Mouse (Mus musculus): ENCODE results near the gene Mroh2a. TPM values are rescaled to one million over a fixed set of nuclear protein-coding genes. Genes with fewer than 3 reads are reported as not detected.

The Mroh2a gene
- total RNA-seq, 1 experiment: 0.76 TPM

DNA sequence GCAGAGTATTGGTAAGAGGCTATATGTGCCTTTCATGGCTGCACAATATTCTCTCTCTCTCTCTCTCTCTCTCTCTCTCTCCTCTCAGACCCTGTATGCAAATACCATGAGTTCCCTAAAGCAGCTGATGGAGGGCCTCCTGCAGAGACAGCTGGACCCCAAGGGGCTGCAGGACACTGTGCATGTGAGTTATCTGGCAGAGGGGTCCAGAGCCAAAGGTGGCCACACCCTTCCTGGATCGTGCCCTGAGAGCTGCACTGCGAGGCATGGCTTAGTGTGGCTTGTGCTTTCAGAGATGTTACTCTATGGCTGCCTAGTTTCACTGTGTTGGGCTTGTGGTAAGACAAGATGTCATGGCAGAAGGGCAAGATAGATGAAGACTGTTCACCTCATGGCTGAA, 20.9 kb downstream of the Mroh2a start:
- H3K9me3 ChIP-seq (ENCODE audit: control insufficient read depth, insufficient read depth, low read depth, low read length): no peaks in the 10 kb centered on the region
- no peaks in the 10 kb centered on the region for H3K4me1 ChIP-seq (ENCODE audit: control insufficient read depth in 2 of 2, insufficient read depth in 2 of 2, low read length in 2 of 2, poor library complexity in 1 of 2)
- in situ Hi-C loops (cut with MboI; ENCODE audit: low sequenced_read_pairs in 2 of 2, unreplicated experiment in 2 of 2): no loop called here
- H3K36me3 ChIP-seq (ENCODE audit: control insufficient read depth, insufficient read depth, low read length, poor library complexity, severe bottlenecking): no peaks in the 10 kb centered on the region
- H3K9ac ChIP-seq (ENCODE audit: insufficient read depth, low read depth, low read length, poor library complexity, severe bottlenecking): no peak overlapping the region
- TF ChIP-seq CHD2 (IDR thresholded peaks at IDR 0.05; ENCODE audit: low read depth, low read length) (no peak), HCFC1 (IDR thresholded peaks at IDR 0.05; ENCODE audit: borderline replicate concordance, insufficient read depth, low read length) (no peak), ZC3H11A (IDR thresholded peaks at IDR 0.05; ENCODE audit: borderline replicate concordance, low read depth, low read length) (no peak), MAFK (IDR thresholded peaks at IDR 0.05; ENCODE audit: insufficient read depth, low read depth, low read length) (no peak), ZNF384 (IDR thresholded peaks at IDR 0.05; ENCODE audit: low read depth, low read length) (no peak)
- H3K27ac ChIP-seq (ENCODE audit: insufficient read depth, low read depth, low read length, poor library complexity, severe bottlenecking): no peak overlapping the region
- H3K4me3 ChIP-seq (ENCODE audit: insufficient read depth in 1 of 2, low read depth in 1 of 2, low read length in 2 of 2, poor library complexity in 1 of 2, severe bottlenecking in 1 of 2): no peak overlapping the region
- no peak for DNase-seq (ENCODE audit: low read depth, low spot score)

DNA sequence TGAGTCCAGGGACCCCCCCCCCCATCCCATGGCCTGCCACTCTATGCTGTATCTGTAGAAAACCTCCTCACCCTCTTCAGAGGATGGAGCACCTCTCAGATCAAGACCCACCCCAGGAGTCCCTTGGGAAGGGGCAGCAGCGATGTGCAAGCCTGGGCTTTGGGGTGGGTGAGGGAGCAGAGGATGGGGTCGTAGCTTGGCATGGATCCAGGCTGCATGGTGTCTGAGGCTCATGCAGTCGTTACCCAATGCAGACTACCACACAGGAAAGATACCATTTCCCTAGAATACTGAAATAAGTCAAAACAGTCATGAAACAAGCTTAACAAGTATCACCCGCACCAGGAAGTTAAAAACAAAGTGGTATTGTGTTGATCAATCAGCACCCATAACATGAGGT, 21.9 kb downstream of the Mroh2a start:
- no peaks in the 10 kb centered on the region for H3K4me1 ChIP-seq (ENCODE audit: control insufficient read depth in 2 of 2, insufficient read depth in 2 of 2, low read length in 2 of 2, poor library complexity in 1 of 2)
- H3K27ac ChIP-seq (ENCODE audit: insufficient read depth, low read depth, low read length, poor library complexity, severe bottlenecking): no peak overlapping the region
- H3K4me3 ChIP-seq (ENCODE audit: insufficient read depth in 1 of 2, low read depth in 1 of 2, low read length in 2 of 2, poor library complexity in 1 of 2, severe bottlenecking in 1 of 2): no peak overlapping the region
- H3K9me3 ChIP-seq (ENCODE audit: control insufficient read depth, insufficient read depth, low read depth, low read length): no peaks in the 10 kb centered on the region
- in situ Hi-C loops (cut with MboI; ENCODE audit: low sequenced_read_pairs in 2 of 2, unreplicated experiment in 2 of 2): no loop called here
- H3K9ac ChIP-seq (ENCODE audit: insufficient read depth, low read depth, low read length, poor library complexity, severe bottlenecking): no peak overlapping the region
- no peak for TF ChIP-seq ZC3H11A (IDR thresholded peaks at IDR 0.05; ENCODE audit: borderline replicate concordance, low read depth, low read length)
- no peak for TF ChIP-seq HCFC1 (IDR thresholded peaks at IDR 0.05; ENCODE audit: borderline replicate concordance, insufficient read depth, low read length)
- no peak for TF ChIP-seq MAFK (IDR thresholded peaks at IDR 0.05; ENCODE audit: insufficient read depth, low read depth, low read length)
- TF ChIP-seq ZNF384 (IDR thresholded peaks at IDR 0.05; ENCODE audit: low read depth, low read length): no peak
- no peak for TF ChIP-seq CHD2 (IDR thresholded peaks at IDR 0.05; ENCODE audit: low read depth, low read length)
- H3K36me3 ChIP-seq (ENCODE audit: control insufficient read depth, insufficient read depth, low read length, poor library complexity, severe bottlenecking): no peaks in the 10 kb centered on the region
- DNase-seq (ENCODE audit: low read depth, low spot score): no peak

DNA sequence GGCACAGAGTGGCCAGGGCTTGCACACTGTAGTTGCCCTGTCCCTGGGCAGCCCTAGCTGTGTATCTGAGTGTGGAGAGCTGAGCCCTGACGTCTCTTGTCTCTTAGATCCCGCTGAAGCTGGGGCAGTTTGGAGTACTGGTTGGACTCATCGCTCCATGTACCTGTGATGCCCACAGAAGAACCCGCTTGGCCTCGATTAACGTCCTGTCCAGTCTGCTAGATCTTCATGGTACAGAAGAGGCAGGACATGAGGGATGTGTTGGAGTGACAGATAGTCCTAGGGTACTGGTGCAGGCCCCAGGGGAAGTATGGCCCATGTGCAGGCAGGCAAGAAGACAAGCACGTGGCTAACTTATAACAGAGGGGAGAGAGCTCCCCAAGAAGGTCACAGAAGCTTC, 22.8 kb downstream of the Mroh2a start:
- TF ChIP-seq CHD2 (IDR thresholded peaks at IDR 0.05; ENCODE audit: low read depth, low read length) (no peak), HCFC1 (IDR thresholded peaks at IDR 0.05; ENCODE audit: borderline replicate concordance, insufficient read depth, low read length) (no peak), ZC3H11A (IDR thresholded peaks at IDR 0.05; ENCODE audit: borderline replicate concordance, low read depth, low read length) (no peak), MAFK (IDR thresholded peaks at IDR 0.05; ENCODE audit: insufficient read depth, low read depth, low read length) (no peak), ZNF384 (IDR thresholded peaks at IDR 0.05; ENCODE audit: low read depth, low read length) (no peak)
- no peaks in the 10 kb centered on the region for H3K4me1 ChIP-seq (ENCODE audit: control insufficient read depth in 2 of 2, insufficient read depth in 2 of 2, low read length in 2 of 2, poor library complexity in 1 of 2)
- H3K9ac ChIP-seq (ENCODE audit: insufficient read depth, low read depth, low read length, poor library complexity, severe bottlenecking): no peak overlapping the region
- H3K9me3 ChIP-seq (ENCODE audit: control insufficient read depth, insufficient read depth, low read depth, low read length): no peaks in the 10 kb centered on the region
- no peak overlapping the region for H3K4me3 ChIP-seq (ENCODE audit: insufficient read depth in 1 of 2, low read depth in 1 of 2, low read length in 2 of 2, poor library complexity in 1 of 2, severe bottlenecking in 1 of 2)
- in situ Hi-C loops (cut with MboI; ENCODE audit: low sequenced_read_pairs in 2 of 2, unreplicated experiment in 2 of 2): no loop called here
- H3K27ac ChIP-seq (ENCODE audit: insufficient read depth, low read depth, low read length, poor library complexity, severe bottlenecking): no peak overlapping the region
- no peak for DNase-seq (ENCODE audit: low read depth, low spot score)
- no peaks in the 10 kb centered on the region for H3K36me3 ChIP-seq (ENCODE audit: control insufficient read depth, insufficient read depth, low read length, poor library complexity, severe bottlenecking)

DNA sequence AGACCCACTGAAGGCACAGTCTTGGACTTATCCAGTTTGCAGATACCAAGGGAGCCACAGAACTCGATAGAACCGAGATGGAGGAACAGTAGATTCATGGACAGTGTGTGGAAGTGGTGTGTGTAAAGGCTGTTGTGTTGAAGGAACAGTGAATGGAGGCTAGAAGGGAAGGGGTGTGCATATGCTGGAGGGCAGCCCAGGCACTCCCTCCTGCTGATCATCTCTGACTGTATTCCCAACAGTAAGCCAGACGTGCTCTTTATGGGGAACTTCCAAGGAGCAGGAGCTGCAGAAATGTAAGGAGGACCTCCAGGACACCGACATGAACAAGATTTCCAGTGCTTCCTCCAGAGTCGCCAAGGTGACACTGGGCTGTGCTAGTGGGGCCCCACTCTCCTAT, 23.2 kb downstream of the Mroh2a start:
- H3K4me1 ChIP-seq (ENCODE audit: control insufficient read depth in 2 of 2, insufficient read depth in 2 of 2, low read length in 2 of 2, poor library complexity in 1 of 2): no peaks in the 10 kb centered on the region
- no peak overlapping the region for H3K27ac ChIP-seq (ENCODE audit: insufficient read depth, low read depth, low read length, poor library complexity, severe bottlenecking)
- in situ Hi-C loops (cut with MboI; ENCODE audit: low sequenced_read_pairs in 2 of 2, unreplicated experiment in 2 of 2): no loop called here
- no peak overlapping the region for H3K4me3 ChIP-seq (ENCODE audit: insufficient read depth in 1 of 2, low read depth in 1 of 2, low read length in 2 of 2, poor library complexity in 1 of 2, severe bottlenecking in 1 of 2)
- TF ChIP-seq ZC3H11A (IDR thresholded peaks at IDR 0.05; ENCODE audit: borderline replicate concordance, low read depth, low read length): no peak
- TF ChIP-seq CHD2 (IDR thresholded peaks at IDR 0.05; ENCODE audit: low read depth, low read length): no peak
- TF ChIP-seq MAFK (IDR thresholded peaks at IDR 0.05; ENCODE audit: insufficient read depth, low read depth, low read length): no peak
- TF ChIP-seq HCFC1 (IDR thresholded peaks at IDR 0.05; ENCODE audit: borderline replicate concordance, insufficient read depth, low read length): no peak
- TF ChIP-seq ZNF384 (IDR thresholded peaks at IDR 0.05; ENCODE audit: low read depth, low read length): no peak
- no peaks in the 10 kb centered on the region for H3K9me3 ChIP-seq (ENCODE audit: control insufficient read depth, insufficient read depth, low read depth, low read length)
- H3K9ac ChIP-seq (ENCODE audit: insufficient read depth, low read depth, low read length, poor library complexity, severe bottlenecking): no peak overlapping the region
- no peaks in the 10 kb centered on the region for H3K36me3 ChIP-seq (ENCODE audit: control insufficient read depth, insufficient read depth, low read length, poor library complexity, severe bottlenecking)
- DNase-seq (ENCODE audit: low read depth, low spot score): no peak

DNA sequence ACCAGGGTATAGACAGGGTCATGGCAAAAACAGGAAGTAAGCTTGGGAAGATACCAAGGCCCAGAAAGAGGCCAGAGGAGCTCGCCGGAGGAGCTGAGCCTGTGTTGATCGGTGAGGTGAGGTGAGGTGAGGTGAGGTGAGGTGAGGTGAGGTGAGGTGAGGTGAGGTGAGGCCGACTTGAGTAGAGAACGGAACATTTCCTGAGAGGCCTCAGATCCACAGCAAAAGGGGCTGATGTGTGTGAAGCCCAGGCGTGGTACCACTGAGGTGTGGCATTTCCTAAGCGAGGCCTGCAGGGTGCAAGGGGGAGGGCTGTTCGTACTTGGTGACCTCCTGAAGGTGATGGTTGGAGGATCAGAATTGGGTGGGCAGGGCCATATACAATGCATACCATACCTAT, 26.3 kb downstream of the Mroh2a start:
- in situ Hi-C loops (cut with MboI; ENCODE audit: low sequenced_read_pairs in 2 of 2, unreplicated experiment in 2 of 2): no loop called here
- no peak for DNase-seq (ENCODE audit: low read depth, low spot score)
- Histone ChIP-seq H3K9me3 (ENCODE audit: control insufficient read depth, insufficient read depth, low read depth, low read length) (no peaks in the 10 kb centered on the region), H3K27ac (ENCODE audit: insufficient read depth, low read depth, low read length, poor library complexity, severe bottlenecking) (no peak overlapping the region; the same call in 1 of the 2 replicates), H3K36me3 (ENCODE audit: control insufficient read depth, insufficient read depth, low read length, poor library complexity, severe bottlenecking) (no peaks in the 10 kb centered on the region), H3K4me1 (ENCODE audit: control insufficient read depth in 2 of 2, insufficient read depth in 2 of 2, low read length in 2 of 2, poor library complexity in 1 of 2) (no peaks in the 10 kb centered on the region), H3K9ac (ENCODE audit: insufficient read depth, low read depth, low read length, poor library complexity, severe bottlenecking) (no peak overlapping the region), H3K4me3 (ENCODE audit: insufficient read depth in 1 of 2, low read depth in 1 of 2, low read length in 2 of 2, poor library complexity in 1 of 2, severe bottlenecking in 1 of 2) (no peak overlapping the region)
- TF ChIP-seq ZNF384 (IDR thresholded peaks at IDR 0.05; ENCODE audit: low read depth, low read length) (no peak), MAFK (IDR thresholded peaks at IDR 0.05; ENCODE audit: insufficient read depth, low read depth, low read length) (no peak), CHD2 (IDR thresholded peaks at IDR 0.05; ENCODE audit: low read depth, low read length) (no peak), ZC3H11A (IDR thresholded peaks at IDR 0.05; ENCODE audit: borderline replicate concordance, low read depth, low read length) (no peak), HCFC1 (IDR thresholded peaks at IDR 0.05; ENCODE audit: borderline replicate concordance, insufficient read depth, low read length) (no peak)

Measured in ES-E14 (cell line).